Mouse (Mus musculus): ENCODE data around the gene Gusb. TPM values are rescaled to one million over a fixed set of nuclear protein-coding genes. Genes with fewer than 3 reads are reported as not detected.

Gene Gusb
- polyA plus RNA-seq, 1 experiment = 11.9 TPM

DNA sequence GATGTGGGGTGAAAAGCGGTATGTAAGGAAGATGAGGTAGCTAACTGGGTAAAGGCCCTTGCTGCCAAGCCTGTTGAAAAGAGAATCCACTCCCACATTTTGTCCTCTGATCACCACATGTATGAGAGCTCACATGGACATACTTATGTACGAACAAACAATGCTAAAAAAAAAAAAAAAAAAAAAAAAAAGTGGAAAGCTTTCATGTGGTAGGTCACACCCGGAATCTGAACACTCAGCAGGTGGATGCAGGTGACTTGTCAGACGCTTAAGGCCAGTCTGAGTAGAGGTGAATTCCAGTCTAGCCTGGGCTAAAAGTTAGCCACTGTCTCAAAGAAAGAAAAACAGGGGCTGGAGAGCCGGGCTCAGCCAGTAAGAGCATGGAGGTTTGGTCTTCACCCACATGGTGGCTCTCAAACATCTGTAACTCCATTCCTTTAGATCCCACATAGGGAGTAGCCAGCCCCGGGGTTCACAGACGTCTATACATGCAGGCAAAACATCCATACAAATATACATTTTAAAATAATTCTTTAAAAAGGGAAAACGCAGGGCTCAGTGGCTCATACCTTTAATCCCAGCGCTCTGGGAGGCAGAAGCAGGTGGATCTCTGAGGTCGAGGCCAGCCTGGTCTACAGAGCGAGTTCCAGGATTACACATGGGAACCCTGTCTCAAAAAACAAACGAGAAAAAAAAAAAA, 20.4 kb upstream of the Gusb start:
- no peak overlapping the region for H3K27ac ChIP-seq (ENCODE audit: insufficient read depth, low read depth, low read length)
- H3K4me3 ChIP-seq (ENCODE audit: low read depth, low read length) = no peak overlapping the region
- no peaks in the 10 kb centered on the region for H3K27me3 ChIP-seq (ENCODE audit: control insufficient read depth, insufficient read depth, low read length)
- H3K4me1 ChIP-seq (ENCODE audit: control insufficient read depth, insufficient read depth, insufficient read length, low read length) = no peaks in the 10 kb centered on the region
- TF ChIP-seq POLR2A (IDR thresholded peaks at IDR 0.05; ENCODE audit: low read depth, low read length) = no peak
- no peak for TF ChIP-seq CTCF (IDR thresholded peaks at IDR 0.05; ENCODE audit: extremely low read depth, insufficient read length, insufficient replicate concordance, low read depth, low read length)
- WGBS = 33% methylated on average over 12 of the region's 12 CpGs
- peaks cover 2% of the 10 kb centered on the region; the same call in 1 of the 2 replicates for H3K36me3 ChIP-seq (ENCODE audit: control insufficient read depth, insufficient read depth, low read length)

DNA sequence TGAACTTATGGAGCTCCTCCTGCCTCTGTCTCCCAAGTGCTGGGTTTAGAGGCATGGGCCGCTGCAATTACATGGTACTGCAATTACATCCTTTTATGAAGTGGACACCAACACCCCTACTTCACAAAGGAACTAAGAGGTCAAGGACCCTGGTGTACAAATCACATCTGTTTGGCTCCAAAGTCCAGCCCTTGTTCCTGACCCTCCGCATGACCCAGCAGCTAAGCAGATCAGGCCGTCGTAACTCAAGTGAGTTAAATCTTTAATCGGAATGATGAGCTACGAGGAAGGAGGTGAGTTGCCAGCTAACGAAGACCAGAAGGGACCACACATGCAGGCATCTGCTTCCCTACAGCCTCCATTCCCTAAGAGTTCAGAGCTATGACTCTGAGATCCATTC, 19.5 kb upstream of the Gusb start:
- WGBS = 84% methylated on average over 7 of the region's 7 CpGs
- Histone ChIP-seq H3K27me3 (ENCODE audit: control insufficient read depth, insufficient read depth, low read length) (no peaks in the 10 kb centered on the region), H3K4me1 (ENCODE audit: control insufficient read depth, insufficient read depth, insufficient read length, low read length) (no peaks in the 10 kb centered on the region), H3K36me3 (ENCODE audit: control insufficient read depth, insufficient read depth, low read length) (peaks cover 2% of the 10 kb centered on the region; the same call in 1 of the 2 replicates), H3K4me3 (ENCODE audit: low read depth, low read length) (no peak overlapping the region), H3K27ac (ENCODE audit: insufficient read depth, low read depth, low read length) (no peak overlapping the region)
- TF ChIP-seq POLR2A (IDR thresholded peaks at IDR 0.05; ENCODE audit: low read depth, low read length) (no peak), CTCF (IDR thresholded peaks at IDR 0.05; ENCODE audit: extremely low read depth, insufficient read length, insufficient replicate concordance, low read depth, low read length) (no peak)

GRCm38 (mm10) chr5:130021361-130021966, 18.6 kb upstream of the Gusb start:
- Histone ChIP-seq H3K36me3 (ENCODE audit: control insufficient read depth, insufficient read depth, low read length) (peaks cover 2% of the 10 kb centered on the region; the same call in 1 of the 2 replicates), H3K4me1 (ENCODE audit: control insufficient read depth, insufficient read depth, insufficient read length, low read length) (no peaks in the 10 kb centered on the region), H3K27me3 (ENCODE audit: control insufficient read depth, insufficient read depth, low read length) (no peaks in the 10 kb centered on the region), H3K4me3 (ENCODE audit: low read depth, low read length) (no peak overlapping the region), H3K27ac (ENCODE audit: insufficient read depth, low read depth, low read length) (no peak overlapping the region)
- WGBS = 73% methylated on average over 5 of the region's 5 CpGs
- TF ChIP-seq POLR2A (IDR thresholded peaks at IDR 0.05; ENCODE audit: low read depth, low read length) (no peak), CTCF (IDR thresholded peaks at IDR 0.05; ENCODE audit: extremely low read depth, insufficient read length, insufficient replicate concordance, low read depth, low read length) (no peak)

DNA sequence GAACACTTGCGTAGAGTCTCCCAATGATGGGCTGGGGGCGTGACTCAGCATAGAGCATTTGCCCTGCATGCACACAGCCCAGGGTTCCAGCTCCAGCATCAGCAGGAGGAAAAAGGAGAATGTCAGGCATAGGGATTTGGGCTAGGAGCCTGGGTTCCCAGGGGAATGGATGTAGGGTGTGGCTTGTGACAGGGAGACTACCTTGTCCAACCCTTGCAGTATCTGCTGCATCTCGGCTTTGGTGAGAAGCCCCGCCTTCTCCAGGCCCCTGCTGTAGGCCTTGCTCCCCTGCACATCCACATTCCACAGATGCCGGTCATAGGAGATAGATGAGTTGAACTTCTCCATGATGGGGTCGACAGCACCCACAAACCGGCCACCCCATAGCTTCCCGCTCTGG, 16.6 kb upstream of the Gusb start:
- 74% methylated on average over 8 of the region's 8 CpGs for WGBS
- Histone ChIP-seq H3K27me3 (ENCODE audit: control insufficient read depth, insufficient read depth, low read length) (no peaks in the 10 kb centered on the region), H3K4me1 (ENCODE audit: control insufficient read depth, insufficient read depth, insufficient read length, low read length) (no peaks in the 10 kb centered on the region), H3K4me3 (ENCODE audit: low read depth, low read length) (no peak overlapping the region), H3K36me3 (ENCODE audit: control insufficient read depth, insufficient read depth, low read length) (peaks cover 12% of the 10 kb centered on the region; the same call in 1 of the 2 replicates), H3K27ac (ENCODE audit: insufficient read depth, low read depth, low read length) (no peak overlapping the region)
- TF ChIP-seq CTCF (IDR thresholded peaks at IDR 0.05; ENCODE audit: extremely low read depth, insufficient read length, insufficient replicate concordance, low read depth, low read length) (no peak), POLR2A (IDR thresholded peaks at IDR 0.05; ENCODE audit: low read depth, low read length) (no peak)

DNA sequence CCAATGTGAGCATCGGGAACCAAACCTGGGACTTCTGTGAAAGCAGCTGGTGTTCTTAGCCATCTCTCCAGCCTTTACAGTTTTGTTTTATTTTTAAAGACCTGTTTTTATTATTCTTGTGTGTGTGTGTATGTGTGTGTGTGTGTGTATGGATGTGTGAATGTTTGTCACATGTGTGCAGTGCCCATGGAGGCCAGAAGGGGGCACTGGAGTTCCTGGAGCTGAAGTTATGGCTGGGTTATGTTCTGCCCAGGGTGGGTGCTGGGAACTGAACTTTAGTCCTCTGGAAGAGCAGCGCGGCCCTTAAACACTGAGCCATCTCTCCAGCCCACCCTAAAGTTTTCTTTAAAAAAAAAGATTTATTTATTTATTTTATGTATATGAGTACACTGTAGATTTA, 12.3 kb upstream of the Gusb start:
- Histone ChIP-seq H3K4me1 (ENCODE audit: control insufficient read depth, insufficient read depth, insufficient read length, low read length) (no peaks in the 10 kb centered on the region), H3K4me3 (ENCODE audit: low read depth, low read length) (no peak overlapping the region), H3K27ac (ENCODE audit: insufficient read depth, low read depth, low read length) (no peak overlapping the region), H3K27me3 (ENCODE audit: control insufficient read depth, insufficient read depth, low read length) (no peaks in the 10 kb centered on the region), H3K36me3 (ENCODE audit: control insufficient read depth, insufficient read depth, low read length) (peaks cover 26% of the 10 kb centered on the region)
- WGBS = 100% methylated on average over 3 of the region's 3 CpGs
- TF ChIP-seq POLR2A (IDR thresholded peaks at IDR 0.05; ENCODE audit: low read depth, low read length) (no peak), CTCF (IDR thresholded peaks at IDR 0.05; ENCODE audit: extremely low read depth, insufficient read length, insufficient replicate concordance, low read depth, low read length) (no peak)

DNA sequence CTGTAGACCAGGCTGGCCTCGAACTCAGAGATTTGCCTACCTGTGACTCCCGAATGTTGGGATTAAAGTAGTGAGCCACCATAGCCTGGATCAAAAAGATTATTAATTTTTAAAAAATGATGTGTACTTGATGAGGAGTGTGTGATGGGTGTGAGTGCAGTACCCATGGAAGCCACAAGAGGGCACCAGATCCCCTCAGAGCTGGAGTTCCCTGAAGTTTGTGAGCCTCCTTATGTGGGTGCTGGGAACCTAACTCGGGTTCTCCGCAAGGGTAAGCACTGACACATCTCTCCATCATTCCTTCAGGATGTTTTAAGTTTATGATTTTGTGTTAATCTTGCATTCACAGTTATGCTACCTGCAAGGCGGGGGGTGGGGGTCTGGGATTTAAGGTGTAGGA, 8.1 kb upstream of the Gusb start:
- H3K27me3 ChIP-seq (ENCODE audit: control insufficient read depth, insufficient read depth, low read length) = no peaks in the 10 kb centered on the region
- H3K4me3 ChIP-seq (ENCODE audit: low read depth, low read length) = no peak overlapping the region
- H3K27ac ChIP-seq (ENCODE audit: insufficient read depth, low read depth, low read length) = no peak overlapping the region
- no peaks in the 10 kb centered on the region for H3K4me1 ChIP-seq (ENCODE audit: control insufficient read depth, insufficient read depth, insufficient read length, low read length)
- H3K36me3 ChIP-seq (ENCODE audit: control insufficient read depth, insufficient read depth, low read length) = peaks cover 21% of the 10 kb centered on the region
- WGBS = 95% methylated on average over 5 of the region's 5 CpGs
- TF ChIP-seq CTCF (IDR thresholded peaks at IDR 0.05; ENCODE audit: extremely low read depth, insufficient read length, insufficient replicate concordance, low read depth, low read length) (peak; percentile 67; the same call in 1 of the 2 replicates), POLR2A (IDR thresholded peaks at IDR 0.05; ENCODE audit: low read depth, low read length) (no peak)

GRCm38 (mm10) chr5:130009784-130010183, 6.9 kb upstream of the Gusb start:
- TF ChIP-seq POLR2A (IDR thresholded peaks at IDR 0.05; ENCODE audit: low read depth, low read length) (no peak), CTCF (IDR thresholded peaks at IDR 0.05; ENCODE audit: extremely low read depth, insufficient read length, insufficient replicate concordance, low read depth, low read length) (no peak)
- no peaks in the 10 kb centered on the region for H3K27me3 ChIP-seq (ENCODE audit: control insufficient read depth, insufficient read depth, low read length)
- no peaks in the 10 kb centered on the region for H3K4me1 ChIP-seq (ENCODE audit: control insufficient read depth, insufficient read depth, insufficient read length, low read length)
- no peak overlapping the region for H3K4me3 ChIP-seq (ENCODE audit: low read depth, low read length)
- no peak overlapping the region for H3K27ac ChIP-seq (ENCODE audit: insufficient read depth, low read depth, low read length)
- WGBS = 92% methylated on average over 4 of the region's 4 CpGs
- peaks cover 17% of the 10 kb centered on the region for H3K36me3 ChIP-seq (ENCODE audit: control insufficient read depth, insufficient read depth, low read length)

Data from small intestine, adult 2 months (tissue).